Mouse (Mus musculus) heart, postnatal 14 days (tissue): ENCODE data around the gene Rbfox2. TPM values are rescaled to one million over a fixed set of nuclear protein-coding genes. Genes with fewer than 3 reads are reported as not detected.
A peak's percentile ranks its signal among the peaks of the same experiment; 100 is the strongest.
"Not testable (repeated sequence)": the region's sequence is repeated elsewhere in the genome, so short reads cannot be mapped to it uniquely, and the experiment has no call there.

Source experiments
- DNase-seq, 2 experiments: peaks; one replicate each; pipeline ENCODE4 v3.0.0; 2021 to 2022
- intact Hi-C: fragments of 180-260 bp; cut with DNase I; formaldehyde crosslinking; loops from one replicate; pipeline ENCODE4 v1.15.1; 2025
- total RNA-seq, 2 experiments: library from RNA; stranded (reverse); gene quantifications; 2 replicates each; pipeline ENCODE4 v1.2.3; 2021

The Rbfox2 gene
- total RNA-seq, 2 experiments from 2014 or later, result 112 to 118 TPM

DNA sequence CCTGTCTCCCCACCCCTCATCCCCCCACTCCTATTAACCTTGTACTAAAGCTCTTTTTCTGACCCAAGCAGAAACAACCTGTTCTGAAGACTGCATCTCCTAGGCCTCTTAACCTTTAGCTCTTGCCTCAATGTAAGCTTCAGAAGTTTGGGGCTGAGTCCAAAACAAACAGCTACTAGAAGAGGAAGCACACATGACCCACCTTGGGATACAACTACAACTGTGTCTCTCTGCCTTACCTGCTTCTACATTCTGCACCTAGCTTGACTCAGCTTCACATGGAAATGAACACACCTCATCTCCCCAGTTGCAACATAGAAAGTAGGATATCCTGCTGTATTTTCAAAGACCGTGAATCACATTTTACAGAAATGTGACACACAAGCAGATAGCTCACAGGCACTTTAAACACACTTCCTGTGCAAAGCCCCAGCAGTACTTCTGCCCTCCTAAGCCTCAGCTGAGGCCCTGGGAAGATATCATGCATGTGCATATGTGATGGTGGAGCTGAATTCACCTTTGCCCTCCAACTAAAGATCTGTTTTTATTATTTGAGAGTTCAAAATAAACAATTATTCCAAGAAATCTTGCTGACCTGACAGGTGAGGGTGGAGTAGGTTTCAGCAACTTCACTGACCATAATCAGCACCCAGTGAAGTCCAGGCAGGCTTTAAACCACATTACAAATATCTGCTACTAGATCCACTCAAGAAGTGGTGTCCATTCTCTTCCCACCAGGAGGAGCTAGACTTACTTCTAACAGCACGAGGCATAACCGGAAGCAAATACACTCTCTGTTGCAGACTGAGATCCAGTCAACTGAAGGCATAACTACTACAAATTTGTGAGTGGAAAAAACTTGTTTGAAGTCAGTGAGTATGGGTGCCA, 29.7 kb downstream of the Rbfox2 start:
- intact Hi-C loops, result no loop called here

DNA sequence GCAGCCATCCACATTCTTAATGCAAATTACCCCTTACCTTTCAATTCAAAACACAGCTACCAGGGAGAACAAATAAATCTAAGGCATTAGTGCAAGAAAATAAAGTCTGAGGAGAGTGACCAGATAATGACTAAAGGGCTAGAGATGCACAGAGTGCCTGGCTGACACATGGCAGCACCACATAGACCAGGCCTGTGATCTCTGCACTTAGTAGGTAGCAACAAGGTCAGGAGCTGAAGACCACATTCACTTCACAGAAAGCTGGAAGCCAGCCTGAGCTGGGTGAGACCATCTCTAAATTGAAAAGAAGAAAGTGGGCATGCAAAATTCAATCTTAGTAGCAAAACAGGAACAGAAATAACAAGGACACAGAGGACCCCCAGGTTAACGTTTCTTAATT, 30.5 kb downstream of the Rbfox2 start:
- intact Hi-C loops, result no loop called here
- DNase-seq, result no peak

More for the DNA sequence above, 29.7 kb downstream of the Rbfox2 start:
- peak in 1 of 2 experiments; percentile 19 for DNase-seq

DNA sequence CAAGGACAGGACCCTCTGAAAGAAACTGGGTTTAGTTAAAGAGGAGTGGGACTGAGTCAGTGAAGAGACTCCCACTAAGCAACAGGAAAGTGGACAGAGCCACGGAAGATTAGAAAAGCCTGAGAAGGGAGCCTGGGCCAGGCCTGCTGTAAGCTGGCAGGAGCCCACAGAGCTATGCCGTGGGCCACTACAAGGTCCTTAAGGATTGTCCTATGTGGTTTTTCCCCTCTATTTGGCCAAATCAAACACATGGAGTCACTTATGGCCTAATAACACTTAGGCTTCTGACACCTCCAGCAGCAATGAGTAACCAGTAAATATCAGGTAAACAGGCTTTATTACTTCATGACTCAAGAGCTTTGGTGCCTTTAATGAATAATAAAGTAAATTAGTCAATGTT, 31.2 kb downstream of the Rbfox2 start:
- DNase-seq, result no peak
- intact Hi-C loops, result no loop called here

DNA sequence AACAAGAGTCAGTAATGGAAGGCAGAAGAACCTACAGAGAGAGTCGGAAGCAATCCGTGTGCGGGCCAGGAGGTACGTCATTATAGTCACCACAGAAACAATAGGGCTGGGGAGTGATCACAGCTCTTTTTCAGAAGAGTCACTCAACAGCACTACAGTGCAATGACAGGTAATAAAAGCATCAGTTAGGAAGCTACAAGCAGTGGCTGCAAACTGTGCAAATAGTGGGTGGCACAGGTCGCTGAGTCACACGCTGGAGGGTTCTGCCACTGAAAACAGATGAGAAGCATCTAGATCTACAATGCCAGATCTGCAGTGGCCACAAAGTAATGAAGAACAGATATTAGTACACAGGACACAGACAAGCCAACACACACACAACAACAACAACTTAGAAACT, 32.9 kb downstream of the Rbfox2 start:
- DNase-seq, result no peak
- intact Hi-C loops, result no loop called here

DNA sequence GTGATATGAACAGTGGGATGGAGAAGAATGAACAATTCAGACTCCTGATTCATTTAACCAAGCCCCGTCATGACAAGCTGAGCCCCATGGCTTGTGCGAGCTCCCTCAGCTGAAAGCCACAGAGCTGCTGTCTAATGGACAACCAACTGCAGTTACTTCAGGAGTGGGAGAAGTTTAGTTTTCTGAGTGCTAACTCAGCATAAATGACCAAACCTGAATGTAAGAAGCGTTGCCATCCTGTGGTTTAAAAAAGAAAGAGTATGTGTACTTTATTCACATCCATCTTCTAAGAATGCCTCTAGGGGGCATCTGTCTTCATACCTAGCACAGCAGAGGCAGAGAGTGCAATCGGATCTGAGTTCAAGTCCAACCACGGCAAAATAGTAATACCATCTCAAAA, 35.5 kb downstream of the Rbfox2 start:
- intact Hi-C loops, result no loop called here
- DNase-seq, result no peak

DNA sequence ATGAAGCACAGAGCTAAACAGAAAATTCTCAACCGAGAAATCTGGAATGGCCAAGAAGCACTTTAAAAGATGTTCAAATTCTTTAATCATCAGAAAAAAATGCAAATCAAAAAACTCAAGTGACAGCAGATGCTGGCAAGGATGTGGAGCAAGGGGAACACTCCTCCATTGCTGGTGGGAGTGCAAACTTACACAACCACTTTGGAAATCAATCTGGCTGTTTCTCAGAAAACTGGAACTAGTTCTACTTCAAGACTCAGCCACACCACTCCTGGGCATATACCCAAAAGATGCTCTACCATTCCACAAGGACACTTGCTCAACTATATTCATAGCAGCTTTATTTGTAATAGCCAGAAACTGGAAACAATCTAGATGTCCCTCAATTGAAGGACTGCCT, 37.3 kb downstream of the Rbfox2 start:
- DNase-seq, result not testable (repeated sequence)
- intact Hi-C loops, result loop anchor here (5.0 kb wide), 1 partner anchor 33 kb away; no protein-coding TSS in a partner anchor

DNA sequence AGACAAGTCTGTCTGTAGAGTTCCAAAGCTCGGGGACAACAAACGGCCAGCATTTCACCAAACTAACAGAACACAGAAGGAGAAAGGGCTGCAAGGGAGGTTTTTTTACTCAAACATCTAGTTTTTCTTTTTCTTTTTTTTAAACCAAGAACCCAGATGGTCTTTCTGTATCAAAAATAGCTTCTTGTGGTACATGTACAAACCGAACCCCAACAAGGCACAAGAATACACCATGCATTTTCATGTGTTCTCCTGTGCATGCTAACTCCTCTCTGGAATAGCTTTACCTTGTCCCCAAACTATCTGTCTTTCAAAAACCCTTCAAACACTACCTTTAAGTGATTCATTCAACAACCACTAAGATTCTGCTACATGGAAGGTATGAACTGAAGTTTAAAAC, 38.4 kb downstream of the Rbfox2 start:
- no peak for DNase-seq
- intact Hi-C loops, result loop anchor here (5.0 kb wide), 1 partner anchor 34 kb away; no protein-coding TSS in a partner anchor

DNA sequence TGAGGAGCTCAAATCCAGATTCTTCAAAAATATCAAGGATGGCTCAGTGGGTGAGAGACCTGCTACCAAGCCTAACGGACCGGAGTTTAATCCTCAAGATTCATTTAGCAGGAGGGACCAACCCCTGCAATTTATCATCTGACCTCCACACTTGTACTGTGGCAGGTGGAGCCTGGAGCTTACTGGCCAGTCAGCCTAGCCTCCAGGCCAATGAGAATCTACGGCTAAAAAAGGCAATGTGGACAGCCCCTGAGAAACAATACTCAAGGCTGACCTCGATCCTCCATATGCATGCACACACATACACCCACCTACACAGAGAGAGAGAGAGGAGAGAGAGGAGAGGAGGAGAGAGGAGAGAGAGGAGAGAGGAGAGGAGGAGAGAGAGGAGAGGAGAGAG, 41.5 kb downstream of the Rbfox2 start:
- no peak for DNase-seq
- intact Hi-C loops, result loop anchor here (5.0 kb wide), 1 partner anchor 37 kb away; no protein-coding TSS in a partner anchor

DNA sequence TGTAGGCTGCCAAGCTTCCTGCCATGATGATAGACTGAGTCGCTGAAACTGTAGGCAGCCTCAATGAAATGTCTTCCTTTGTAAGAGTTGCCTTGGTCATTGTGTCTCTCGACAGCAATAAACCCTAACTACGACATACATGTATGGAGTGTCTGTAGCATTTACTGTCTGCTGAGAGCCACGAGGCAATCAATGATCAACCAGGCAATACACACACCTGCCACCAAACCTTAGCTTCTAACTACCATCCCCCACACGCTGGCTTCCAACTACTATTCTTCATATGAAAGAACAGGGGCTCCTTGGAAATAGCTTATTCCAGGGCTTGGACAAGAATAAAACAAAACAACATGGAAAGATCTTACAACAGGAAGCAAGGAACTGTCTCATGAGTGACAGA, 42.5 kb downstream of the Rbfox2 start:
- intact Hi-C loops, result no loop called here
- no peak for DNase-seq

DNA sequence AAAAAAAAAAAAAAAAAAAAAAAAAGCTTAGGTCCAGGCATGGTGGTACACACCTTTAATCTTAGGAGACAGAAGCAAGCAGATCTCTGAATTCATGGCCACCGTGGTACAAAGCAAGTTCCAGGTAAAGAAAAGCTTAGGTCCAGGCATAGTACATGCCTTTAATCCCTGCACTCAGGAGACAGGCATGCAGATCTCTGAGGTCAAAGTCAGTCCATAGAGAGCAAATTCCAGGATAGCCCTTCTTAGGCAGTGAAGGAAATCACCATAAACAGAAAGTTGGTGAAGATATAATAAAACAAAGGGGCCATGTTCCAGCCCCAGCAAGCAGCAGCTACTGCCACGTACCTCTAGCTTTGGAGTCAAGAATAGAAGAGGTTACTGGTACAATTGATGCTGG, 44.0 kb downstream of the Rbfox2 start:
- intact Hi-C loops, result no loop called here
- DNase-seq, result no peak

DNA sequence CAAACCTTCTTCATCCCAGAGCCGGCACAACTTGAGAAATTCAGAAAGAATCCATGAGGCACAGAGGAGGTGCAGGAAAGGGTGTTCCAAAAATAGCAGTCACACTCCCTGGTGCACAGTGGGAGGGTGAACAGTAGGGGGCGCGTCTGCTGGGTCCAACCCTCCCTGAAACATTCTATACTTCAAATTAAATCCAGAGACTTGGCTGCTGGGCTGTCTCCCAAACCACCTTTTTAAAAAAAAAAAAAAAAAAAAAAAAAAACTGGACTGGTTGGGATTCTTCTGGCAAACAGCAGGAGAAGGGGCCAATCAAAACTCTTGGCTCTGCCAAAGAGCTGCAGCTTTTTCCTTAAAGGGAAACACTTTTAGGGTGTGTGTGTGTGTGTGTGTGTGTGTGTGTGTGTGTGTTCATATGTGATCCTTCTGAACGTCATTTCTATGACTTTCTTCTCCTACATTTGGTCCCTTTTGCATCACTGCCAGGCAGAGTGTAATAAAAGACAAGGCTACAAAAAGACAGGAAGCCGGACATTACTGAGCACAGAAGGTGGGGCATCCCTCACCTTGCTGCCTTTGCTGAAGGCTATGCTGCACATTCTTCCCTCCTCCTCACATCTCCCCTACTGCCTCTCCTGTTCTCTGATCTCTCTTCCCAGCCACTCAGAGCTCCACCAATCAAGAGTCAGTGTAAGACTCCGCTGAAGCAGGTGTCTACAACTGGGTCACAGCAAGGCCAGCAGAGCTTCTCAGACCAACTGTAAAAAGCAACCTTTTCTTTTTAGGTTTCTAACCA, 49.2 kb downstream of the Rbfox2 start:
- intact Hi-C loops, result loop anchor here (2.0 to 5.0 kb wide), 2 partner anchors 15 to 50 kb away; partner anchors contain the start of gene Rbfox2
- peak; percentile 73 to 81 for DNase-seq

DNA sequence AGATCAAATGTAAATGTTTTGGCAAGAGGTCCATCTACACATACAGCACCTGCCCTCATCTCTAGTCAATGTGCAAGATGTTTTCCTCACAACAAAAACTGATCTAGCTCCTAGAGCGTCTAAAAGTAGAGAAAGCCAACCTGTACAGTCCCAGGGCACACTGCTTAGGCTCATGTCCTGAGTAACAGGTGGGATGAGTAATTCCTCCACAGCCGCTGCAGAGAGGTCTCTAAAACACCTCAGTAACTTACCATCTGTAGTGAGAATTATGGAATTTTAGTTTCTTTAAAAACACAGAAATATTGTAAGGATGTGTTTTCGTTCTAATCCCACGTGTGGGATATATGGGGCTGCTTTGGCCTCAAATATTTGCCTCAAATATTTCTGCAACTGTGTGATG, 50.0 kb downstream of the Rbfox2 start:
- intact Hi-C loops, result loop anchor here (2.0 to 5.0 kb wide), 2 partner anchors 14 to 51 kb away; partner anchors contain the start of gene Rbfox2

DNA sequence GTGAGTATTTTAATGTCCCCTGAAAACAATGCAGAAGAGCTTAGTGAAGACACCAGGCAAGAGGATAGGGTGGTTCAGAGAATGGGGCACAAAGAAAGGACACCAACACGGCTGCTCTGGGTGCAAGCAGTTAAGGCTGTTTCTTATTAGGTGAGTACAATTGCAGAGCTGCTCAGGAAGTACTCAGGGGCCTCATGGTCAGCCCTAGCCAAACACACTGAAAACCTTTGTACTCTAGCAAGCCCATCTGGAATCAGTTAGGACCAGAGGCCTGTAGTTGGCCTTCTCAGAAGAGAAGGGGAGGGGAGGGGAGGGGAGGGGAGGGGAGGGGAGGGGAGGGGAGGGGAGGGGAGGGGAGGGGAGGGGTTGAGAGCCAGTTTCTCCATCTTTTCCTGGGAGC, 52.2 kb downstream of the Rbfox2 start:
- intact Hi-C loops, result loop anchor here (5.0 kb wide), 1 partner anchor 53 kb away; the partner anchor contains the start of gene Rbfox2
- DNase-seq, result peak in 1 of 2 experiments; percentile 22

More for the DNA sequence above, 50.0 kb downstream of the Rbfox2 start:
- no peak for DNase-seq

DNA sequence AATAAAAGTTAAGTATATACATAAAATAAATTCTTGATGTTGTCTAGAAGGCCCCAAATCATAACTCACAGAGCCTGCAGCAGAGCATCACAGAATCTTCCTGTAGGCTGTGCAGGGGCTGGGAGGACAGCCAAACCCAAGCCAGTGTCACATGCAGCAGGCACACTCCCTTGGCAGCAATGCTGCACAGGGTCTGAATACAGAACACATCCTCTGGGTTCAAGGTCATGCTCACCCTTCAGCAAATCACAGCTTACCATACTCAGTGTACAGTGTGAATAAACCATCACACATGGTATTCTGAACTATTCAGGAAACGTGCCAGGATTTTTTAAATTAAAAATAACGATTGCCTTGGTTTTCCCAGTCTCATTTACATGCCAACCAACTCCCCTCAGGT, 52.7 kb downstream of the Rbfox2 start:
- peak; percentile 57 to 62 for DNase-seq
- intact Hi-C loops, result no loop called here

DNA sequence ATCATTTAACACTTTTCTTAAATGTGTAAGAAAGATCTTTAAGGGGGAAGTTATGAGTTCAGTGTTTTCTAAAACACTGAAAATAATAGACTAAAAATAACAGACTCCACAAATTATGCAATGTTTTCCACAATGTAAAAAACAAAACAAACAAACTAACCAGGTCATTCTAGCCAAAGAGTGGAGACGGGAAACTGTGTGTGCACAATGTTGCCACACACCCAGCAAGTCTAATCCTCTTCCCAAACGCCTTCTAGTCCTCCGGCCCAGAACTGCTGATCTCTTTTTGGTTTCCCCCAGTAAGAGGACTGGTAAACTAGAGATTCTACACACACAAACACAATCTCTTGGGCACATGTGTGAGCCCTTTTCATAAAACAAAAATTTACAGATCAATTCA, 55.1 kb downstream of the Rbfox2 start:
- intact Hi-C loops, result no loop called here
- DNase-seq, result no peak

DNA sequence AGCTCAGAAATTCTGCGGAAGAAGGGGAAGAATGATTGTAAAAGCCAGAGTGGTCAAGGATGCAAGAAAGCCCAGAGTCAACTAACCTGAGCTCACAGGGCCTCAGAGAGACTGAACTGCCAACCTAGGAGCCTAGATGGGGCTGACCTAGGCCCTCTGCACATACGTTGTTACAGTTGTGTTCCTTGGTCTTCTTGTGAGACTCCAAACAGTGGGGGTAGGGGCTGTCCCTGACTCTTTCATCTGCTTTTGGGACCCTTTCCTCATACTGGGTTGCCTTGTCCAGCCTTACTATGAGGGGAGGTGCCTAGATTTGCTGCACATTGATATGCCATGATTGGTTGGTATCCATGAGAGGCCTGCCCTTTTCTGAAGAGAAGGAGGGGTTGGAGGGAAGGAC, 56.0 kb downstream of the Rbfox2 start:
- no peak for DNase-seq
- intact Hi-C loops, result no loop called here

DNA sequence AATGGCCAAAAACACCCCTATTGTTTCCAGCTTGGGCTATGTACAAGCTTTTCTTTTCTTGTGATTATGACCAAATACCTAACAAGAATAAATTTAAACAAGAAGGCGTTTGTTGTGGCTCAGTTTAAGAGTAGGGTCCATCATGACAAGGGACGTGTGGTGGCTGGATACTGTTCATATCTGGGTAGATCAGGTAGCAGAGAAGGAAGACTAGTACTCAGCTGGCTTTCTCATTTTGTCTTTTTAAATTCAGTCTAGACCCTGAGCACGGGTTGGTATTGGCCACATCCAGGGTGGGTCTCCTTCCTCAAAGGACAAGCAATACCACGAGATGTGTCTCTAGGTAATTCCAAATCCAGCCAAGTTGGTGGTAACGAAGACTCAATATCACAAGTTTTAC, 57.4 kb downstream of the Rbfox2 start:
- intact Hi-C loops, result no loop called here
- no peak for DNase-seq

DNA sequence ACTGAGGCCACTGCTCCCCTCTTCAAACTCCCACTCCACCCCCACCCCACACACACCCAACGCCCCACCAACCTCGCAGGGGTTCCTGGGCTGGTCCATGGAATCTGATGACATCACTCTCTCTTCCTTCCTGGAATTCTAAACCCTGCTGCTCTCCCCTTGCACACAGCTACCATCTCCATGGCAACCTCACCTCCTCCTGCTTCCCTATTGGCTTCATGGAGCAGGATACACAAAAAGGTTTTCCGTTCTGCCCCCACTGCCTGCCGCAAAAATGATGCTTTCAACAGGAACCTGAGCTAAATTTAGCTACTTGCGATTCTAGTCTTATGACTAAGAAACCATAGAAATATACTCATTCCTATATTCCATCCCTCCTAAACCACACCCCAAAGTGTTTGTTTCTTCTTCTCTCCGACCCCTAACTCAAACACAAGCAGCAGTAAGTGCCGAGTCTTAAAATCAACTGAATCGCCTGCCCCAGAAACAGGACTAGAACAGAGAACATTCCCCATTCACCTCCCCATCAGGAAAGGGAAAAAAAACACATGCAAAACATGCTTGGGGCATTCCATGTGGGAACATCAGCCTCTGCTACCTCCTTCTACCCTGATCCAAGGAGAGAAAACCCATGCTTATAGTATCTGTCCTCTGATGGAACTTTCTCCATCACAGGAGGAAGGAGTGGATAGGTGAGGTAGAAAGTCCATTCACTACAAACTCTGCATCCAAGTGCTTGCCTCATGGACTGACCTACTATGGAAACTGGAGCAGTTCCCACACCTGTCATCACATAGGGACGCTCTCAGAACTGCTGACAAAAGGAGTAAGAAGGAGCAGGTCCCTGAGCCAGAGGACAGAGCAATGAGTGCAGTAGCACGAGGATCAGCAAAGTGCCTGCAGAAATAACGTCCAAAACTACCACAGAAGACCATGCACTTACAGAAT, 61.1 kb downstream of the Rbfox2 start:
- peak; percentile 41 to 49 for DNase-seq
- intact Hi-C loops, result no loop called here

DNA sequence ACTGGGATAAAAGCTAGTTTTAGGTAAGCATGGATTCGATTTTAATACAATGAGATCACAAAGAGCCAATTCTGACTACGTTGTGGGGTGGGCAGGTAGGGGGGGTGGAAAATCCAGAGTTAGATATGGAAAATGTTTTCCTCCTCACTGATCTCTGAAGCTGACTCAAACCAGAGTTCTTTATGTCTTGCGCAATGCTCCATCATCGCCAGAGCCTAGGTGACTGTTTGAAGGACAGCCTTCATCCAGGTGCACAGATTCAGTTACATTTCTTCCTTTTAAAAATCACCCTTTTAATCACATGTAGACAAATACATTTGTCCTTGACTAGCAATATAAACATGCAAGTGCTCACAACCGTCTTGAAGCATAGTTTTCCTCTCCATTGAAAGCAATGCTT, 62.2 kb downstream of the Rbfox2 start:
- no peak for DNase-seq
- intact Hi-C loops, result no loop called here
